Mouse (Mus musculus) embryonic fibroblast, embryonic 13.5 days (primary cell): Measurements from ENCODE around the gene Gm49336.

Experiments
- CTCF ChIP-seq: IDR thresholded peaks from 2 replicates; pipeline ENCODE4 v1.5.1; 2011; ENCODE audit warnings: mild to moderate bottlenecking, control low read depth, low read length, moderate library complexity, borderline replicate concordance; ENCODE audit not compliant: insufficient read depth
- POLR2A ChIP-seq: IDR thresholded peaks from 2 replicates; pipeline ENCODE4 v1.6.1; 2011; ENCODE audit warnings: low read depth, mild to moderate bottlenecking, control low read depth, low read length, moderate library complexity

- TF ChIP-seq CTCF (no peak), POLR2A (no peak)
Observed at GRCm38 (mm10) chr14:60178571-60178955, 72.7 kb downstream of the Gm49336 start.
